Mouse (Mus musculus) kidney, postnatal 25 days (tissue): ENCODE data around the gene Cyp4a14.
"Not testable (repeated sequence)": the region's sequence is repeated elsewhere in the genome, so short reads cannot be mapped to it uniquely, and the experiment has no call there.

Source experiments
- DNase-seq, 2 experiments: peaks; one replicate each; pipeline ENCODE4 v3.0.0; 2021; ENCODE audit warnings: mixed read lengths in 2 of 2

The Cyp4a14 gene

GRCm38 (mm10) chr4:115496001-115496400 lies at the start of gene Cyp4a14:
Gene Cyp4a14, minus strand, starts transcription at chr4:115496142.
- DNase-seq = no peak

DNA sequence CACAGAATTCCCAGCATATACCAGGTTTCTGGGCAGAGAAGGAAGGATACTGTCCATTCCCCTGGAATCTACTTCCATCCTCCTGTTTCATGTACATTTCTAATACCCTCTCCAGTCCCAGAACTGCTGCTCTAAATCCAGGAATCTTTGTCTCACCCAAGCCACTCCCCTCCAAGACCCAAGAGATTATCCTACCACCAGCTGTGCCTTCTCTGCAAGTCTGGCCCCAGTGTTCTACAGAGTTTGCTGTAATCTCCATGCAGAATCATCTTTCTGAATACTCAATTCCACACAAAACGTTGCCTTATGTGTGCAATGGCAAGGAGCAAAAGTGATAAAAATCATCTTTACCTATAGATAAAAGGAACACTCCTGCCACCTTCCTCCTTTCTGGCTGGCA lies 49.2 kb upstream of the Cyp4a14 start:
- DNase-seq = no peak

DNA sequence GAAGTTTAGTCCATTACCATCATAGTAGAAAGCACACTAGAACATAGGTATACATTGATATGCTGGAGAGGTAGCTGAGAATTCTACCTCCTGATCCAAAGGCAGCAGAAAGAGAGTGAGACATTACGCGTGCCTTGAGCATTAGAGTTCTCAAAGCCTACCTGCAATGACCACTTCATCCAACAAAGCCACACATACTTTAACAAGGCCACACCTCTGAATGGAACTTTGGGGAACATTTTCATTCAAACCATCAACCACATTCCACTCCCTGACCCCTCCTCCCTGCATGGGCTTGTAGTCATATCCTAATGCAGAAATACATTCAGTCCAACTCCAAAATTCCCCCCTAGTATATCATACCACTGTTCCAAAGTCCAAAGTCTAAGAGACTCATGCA lies 25.8 kb upstream of the Cyp4a14 start:
- DNase-seq = no peak

GRCm38 (mm10) chr4:115519444-115519843 lies 23.5 kb upstream of the Cyp4a14 start:
- DNase-seq = no peak

GRCm38 (mm10) chr4:115518000-115518399 lies 22.1 kb upstream of the Cyp4a14 start, which contains the start of gene Cyp4a10:
Gene Cyp4a10, plus strand, starts transcription at chr4:115518264.
- peak in 1 of 2 experiments; percentile 5 for DNase-seq

DNA sequence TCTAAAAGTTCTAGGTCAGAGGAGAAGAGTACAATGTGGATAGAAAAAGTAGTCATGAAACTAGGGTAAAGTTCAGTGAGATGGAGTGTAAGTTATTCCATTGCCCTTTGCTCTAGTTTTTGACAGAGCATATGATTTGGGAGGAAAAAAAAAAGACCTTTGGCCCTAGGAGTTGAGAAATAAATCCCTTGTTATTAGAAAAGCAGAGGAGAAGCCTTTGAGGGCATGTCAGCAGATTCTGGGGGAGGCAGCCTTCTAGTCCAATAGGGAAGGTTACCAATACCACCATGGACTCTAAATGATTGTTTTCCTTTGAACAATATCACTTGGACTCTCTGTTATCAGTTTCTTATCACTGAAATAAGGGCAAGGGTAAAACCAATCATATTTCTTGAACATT lies 18.0 kb upstream of the Cyp4a14 start:
- DNase-seq = peak; percentile 13 to 67

DNA sequence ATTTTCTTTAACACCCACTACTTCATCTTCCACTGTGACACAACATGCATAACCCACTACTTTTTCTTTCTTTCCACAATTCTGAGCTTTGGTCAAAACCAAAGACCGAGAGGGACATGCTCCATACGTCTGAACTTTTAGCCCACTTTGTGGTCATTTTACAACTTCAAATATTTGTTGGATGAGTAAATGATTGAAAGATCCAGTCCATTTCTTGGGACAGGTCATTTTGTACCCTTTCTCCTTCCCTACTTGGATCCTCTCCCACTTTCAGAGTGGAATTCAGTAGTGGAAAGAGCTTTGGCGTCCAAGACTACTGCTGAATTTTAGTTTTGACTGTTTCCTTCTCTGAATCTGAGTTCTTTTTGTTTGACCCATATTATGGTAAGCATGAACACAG lies 1.5 kb upstream of the Cyp4a14 start:
- DNase-seq = no peak

DNA sequence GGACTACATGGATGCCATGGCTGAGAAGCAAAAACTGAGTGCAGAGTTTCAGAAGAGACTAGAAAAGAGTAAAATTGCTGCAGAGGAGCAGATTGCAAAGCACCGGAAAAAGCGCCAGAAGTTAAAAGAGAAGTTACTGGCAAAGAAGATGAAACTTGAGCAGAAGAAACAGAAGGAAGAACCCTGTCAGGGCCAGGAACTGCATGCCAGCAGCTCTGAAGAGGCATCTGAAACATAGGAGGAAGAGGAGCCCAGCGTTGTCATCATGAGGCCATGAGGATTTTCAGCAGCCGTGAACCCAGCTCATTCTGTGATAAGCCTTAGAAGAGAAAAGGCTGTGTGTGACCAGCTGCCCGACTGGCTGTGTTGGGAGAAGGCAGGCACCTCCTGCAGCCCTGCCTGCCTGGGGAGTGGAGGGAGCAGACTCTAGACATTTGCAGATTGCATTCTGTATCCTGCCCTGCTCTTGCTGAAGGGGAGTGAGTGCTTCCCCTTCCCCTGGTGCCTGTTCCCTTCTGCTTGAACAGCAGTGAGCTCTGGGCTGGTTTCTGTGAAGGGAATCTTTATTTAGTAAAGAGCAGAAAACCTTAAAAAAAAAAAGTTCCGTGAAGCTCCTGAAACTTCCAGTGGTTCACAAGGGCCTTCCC lies 14.8 kb downstream of the Cyp4a14 start:
- DNase-seq = no peak

DNA sequence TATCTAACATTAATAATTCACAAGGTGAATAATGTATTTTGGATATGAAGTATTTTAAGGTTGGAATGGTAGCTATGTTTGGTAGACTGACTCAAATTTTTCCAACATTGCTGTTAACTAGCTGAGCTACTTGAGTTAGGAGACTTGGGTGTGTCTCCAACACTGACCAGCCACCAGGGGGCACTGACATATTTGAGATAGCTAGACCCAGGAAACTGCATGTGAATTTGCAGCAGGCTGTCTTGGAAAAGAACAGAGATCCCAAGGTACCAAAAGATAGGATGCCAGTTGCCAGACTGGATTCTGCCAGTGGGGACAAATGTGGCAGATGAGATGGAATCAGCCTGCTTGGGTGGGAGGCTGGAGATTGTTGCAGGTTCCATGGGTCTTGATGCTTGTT lies 19.9 kb downstream of the Cyp4a14 start:
- DNase-seq = peak; percentile 38 to 59

GRCm38 (mm10) chr4:115473585-115473984 lies 22.4 kb downstream of the Cyp4a14 start:
- DNase-seq = not testable (repeated sequence)

DNA sequence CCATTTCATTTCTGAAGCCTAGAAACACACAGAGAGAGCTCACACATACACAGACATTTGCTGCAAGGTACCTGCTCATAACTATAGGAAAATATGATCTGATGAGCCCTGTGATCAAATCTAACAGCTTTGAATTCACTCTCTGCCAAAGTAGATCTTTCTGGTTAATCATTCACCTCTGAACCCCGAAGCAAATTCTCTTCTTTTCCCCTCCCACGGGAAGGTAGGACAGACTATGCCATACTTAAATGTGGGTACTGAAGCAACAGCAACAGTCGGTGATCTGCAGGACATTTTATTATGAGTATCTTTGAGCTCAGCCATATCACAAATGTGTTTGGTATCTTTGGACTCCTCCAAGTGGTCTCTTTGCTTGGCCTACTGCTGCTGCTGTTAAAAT lies 43.6 kb downstream of the Cyp4a14 start, which contains the start of gene Cyp4a30b:
Gene Cyp4a30b, plus strand, starts transcription at position 301 of the 400 bp plus-strand sequence.
- no peak for DNase-seq

GRCm38 (mm10) chr4:115450577-115451137 lies 45.3 kb downstream of the Cyp4a14 start:
- DNase-seq = no peak
